Mouse (Mus musculus): ENCODE measurements around the gene Gm5901. TPM values are rescaled to one million over a fixed set of nuclear protein-coding genes. Genes with fewer than 3 reads are reported as not detected.
"Not testable (repeated sequence)": the region's sequence is repeated elsewhere in the genome, so short reads cannot be mapped to it uniquely, and the experiment has no call there.

Gene Gm5901
- polyA plus RNA-seq, 1 experiment from 2014 or later = not detected

DNA sequence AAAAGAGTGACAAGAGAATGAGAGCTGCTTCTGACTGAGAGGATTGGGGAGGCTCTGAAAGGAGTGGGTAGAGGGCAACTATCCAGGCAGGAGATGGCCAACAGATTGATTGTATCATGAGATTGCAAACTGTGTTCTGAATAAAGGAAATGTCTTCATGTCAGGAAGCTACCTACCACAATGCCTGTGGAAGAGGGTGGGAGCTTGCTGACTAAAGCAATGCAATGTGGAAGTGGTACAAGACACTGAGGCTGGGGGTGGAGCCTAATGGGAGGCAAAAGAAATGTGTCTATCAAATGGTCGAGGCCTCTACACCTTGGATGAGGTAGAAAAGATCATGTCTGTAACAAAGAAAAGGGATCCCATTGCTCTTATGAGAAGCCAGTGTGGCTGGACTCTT is 31.5 kb downstream of the Gm5901 start:
- Histone ChIP-seq H3K27ac (replicated peaks) (no peak overlapping the region), H3K9me3 (replicated peaks) (no peaks in the 10 kb centered on the region), H3K36me3 (replicated peaks) (no peaks in the 10 kb centered on the region), H3K4me3 (replicated peaks) (no peak overlapping the region), H3K27me3 (peaks cover 5% of the 10 kb centered on the region; the same call in 1 of the 2 replicates), H3K4me1 (replicated peaks) (no peaks in the 10 kb centered on the region), H3K4me2 (no peak overlapping the region), H3K9ac (no peak overlapping the region)
- ATAC-seq (ENCODE audit: insufficient read depth) = no peak
- WGBS (ENCODE audit: insufficient replicate concordance) = 32% methylated on average over 1 of the region's 1 CpGs

DNA sequence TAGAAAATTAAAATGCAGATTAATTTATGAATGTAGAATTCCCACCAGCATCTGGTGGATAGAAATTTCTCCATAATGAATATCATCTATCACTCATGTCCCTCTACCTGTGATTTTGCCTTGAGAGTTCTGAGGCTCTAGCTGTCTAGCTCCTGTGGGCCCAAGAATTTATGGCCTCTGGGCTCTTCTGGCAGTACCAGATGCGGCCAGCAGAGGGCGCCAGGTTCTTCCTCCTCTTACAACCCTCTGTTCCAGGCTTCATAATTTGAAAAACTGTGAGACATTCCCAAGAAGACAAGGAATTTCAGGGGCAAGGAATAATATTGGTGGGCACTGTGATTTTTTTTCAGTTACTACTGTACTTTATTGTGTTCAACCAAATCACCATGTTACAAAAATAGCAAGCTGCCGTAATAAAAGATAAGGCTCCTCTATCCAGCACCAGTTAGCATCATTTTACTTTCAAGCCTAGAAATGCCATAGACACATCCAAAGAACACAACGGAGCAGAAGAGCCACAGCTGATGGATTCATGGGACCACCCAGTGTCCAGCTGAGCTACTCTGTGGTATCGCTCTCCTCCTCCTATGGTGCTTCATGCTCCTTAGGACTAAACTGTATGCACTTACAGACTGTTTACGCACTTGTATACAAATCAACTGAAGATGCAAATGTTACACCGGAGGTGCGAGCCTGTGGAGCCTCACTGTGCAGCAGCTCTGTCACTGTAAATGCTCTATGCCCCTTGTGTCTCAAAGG is 37.2 kb downstream of the Gm5901 start:
- H3K9ac ChIP-seq; H3K27me3 ChIP-seq; H3K4me3 ChIP-seq (replicated peaks); H3K36me3 ChIP-seq (replicated peaks); H3K4me1 ChIP-seq (replicated peaks); H3K9me3 ChIP-seq (replicated peaks); ATAC-seq (ENCODE audit: insufficient read depth); H3K4me2 ChIP-seq; H3K27ac ChIP-seq (replicated peaks): not testable (repeated sequence)
- 46% methylated on average over 8 of the region's 8 CpGs for WGBS (ENCODE audit: insufficient replicate concordance)

DNA sequence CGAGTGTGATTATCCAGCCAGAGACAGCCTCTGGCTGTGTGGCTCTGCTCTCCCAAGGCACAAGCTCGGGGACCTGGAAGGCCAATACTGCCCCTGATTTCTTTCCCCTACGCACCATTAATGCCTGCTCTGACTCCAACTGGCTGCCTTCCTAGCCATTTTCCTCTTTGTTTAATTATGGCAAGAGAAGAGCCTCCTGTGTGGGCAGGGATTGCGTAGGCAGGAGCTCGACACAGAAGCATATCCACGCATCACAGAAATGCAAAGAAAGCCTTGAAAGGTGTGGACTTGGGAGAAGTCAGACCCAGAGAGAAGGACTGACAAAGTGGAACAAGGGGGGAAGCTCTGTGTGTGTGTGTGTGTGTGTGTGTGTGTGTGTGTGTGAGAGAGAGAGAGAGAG is 39.5 kb downstream of the Gm5901 start:
- ATAC-seq (ENCODE audit: insufficient read depth) = no peak
- Histone ChIP-seq H3K36me3 (replicated peaks) (no peaks in the 10 kb centered on the region), H3K27ac (replicated peaks) (no peak overlapping the region), H3K4me3 (replicated peaks) (no peak overlapping the region), H3K9ac (no peak overlapping the region), H3K27me3 (no peaks in the 10 kb centered on the region), H3K9me3 (replicated peaks) (no peaks in the 10 kb centered on the region), H3K4me1 (replicated peaks) (no peaks in the 10 kb centered on the region), H3K4me2 (no peak overlapping the region)
- WGBS (ENCODE audit: insufficient replicate concordance) = 40% methylated on average over 6 of the region's 6 CpGs

DNA sequence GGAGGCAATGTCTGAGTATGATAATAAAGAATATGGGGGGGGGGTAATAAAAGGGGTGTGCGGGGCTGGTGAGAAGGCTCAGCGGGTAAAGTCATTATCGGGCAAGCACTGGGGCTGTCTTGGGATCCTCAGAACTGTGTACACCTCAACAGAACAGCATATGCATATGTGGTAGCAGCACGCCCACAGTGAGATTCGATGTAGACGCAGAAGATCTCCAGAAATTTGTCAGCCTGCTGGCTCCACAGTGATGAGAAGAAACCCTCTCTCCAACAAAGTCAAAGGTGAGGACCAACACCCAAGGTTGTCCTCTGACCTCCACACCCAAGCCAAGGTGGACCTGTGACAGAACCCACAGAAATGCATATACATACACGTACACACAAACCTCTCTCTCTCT is 41.7 kb downstream of the Gm5901 start:
- Histone ChIP-seq H3K9ac (no peak overlapping the region), H3K4me3 (replicated peaks) (no peak overlapping the region), H3K9me3 (replicated peaks) (no peaks in the 10 kb centered on the region), H3K36me3 (replicated peaks) (no peaks in the 10 kb centered on the region), H3K4me2 (no peak overlapping the region), H3K27me3 (no peaks in the 10 kb centered on the region), H3K27ac (replicated peaks) (no peak overlapping the region), H3K4me1 (replicated peaks) (no peaks in the 10 kb centered on the region)
- 74% methylated on average over 7 of the region's 7 CpGs for WGBS (ENCODE audit: insufficient replicate concordance)
- ATAC-seq (ENCODE audit: insufficient read depth) = no peak

DNA sequence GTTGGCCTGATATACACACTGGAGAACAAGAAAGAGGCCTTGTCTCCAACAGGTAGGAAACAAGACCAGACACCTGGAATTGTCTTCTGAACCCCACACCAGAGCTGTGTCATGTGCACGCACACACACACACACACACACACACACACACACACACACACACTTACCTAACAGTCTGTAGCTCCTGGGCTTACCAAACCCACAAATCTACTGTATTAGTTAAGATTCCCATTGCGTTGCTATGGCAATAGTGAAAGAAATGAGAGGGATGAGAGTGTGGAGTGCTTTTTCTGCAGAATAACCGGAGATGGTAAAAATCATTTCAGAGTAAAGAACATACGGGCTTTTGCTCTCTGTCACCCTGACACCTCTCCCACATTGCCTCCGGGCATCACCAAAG is 43.3 kb downstream of the Gm5901 start:
- no peak overlapping the region for H3K9ac ChIP-seq
- no peak overlapping the region for H3K4me2 ChIP-seq
- H3K4me3 ChIP-seq (replicated peaks) = no peak overlapping the region
- no peak for ATAC-seq (ENCODE audit: insufficient read depth)
- no peaks in the 10 kb centered on the region for H3K27me3 ChIP-seq
- H3K27ac ChIP-seq (replicated peaks) = no peak overlapping the region
- no peaks in the 10 kb centered on the region for H3K4me1 ChIP-seq (replicated peaks)
- WGBS (ENCODE audit: insufficient replicate concordance) = 66% methylated on average over 5 of the region's 5 CpGs
- no peaks in the 10 kb centered on the region for H3K36me3 ChIP-seq (replicated peaks)
- no peaks in the 10 kb centered on the region for H3K9me3 ChIP-seq (replicated peaks)

DNA sequence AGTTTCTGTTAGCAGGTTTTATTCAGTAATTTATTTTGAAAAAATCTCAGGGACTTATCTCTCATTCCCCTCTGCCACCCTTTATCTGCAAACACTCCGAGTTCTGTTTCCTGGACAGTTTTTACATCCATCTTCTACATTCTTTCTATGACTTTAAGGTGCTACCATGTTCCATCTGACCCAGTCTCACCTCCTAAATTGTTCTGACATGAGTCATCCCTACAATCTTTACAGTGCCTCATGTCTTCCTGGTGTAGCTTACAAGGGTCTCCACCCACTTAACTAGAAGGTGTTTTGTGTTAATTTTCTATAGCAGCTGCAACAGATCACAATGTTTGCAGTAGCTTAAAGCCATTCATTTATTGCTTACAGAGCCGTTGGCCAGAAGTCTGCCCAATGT is 46.1 kb downstream of the Gm5901 start:
- H3K9me3 ChIP-seq (replicated peaks) = no peaks in the 10 kb centered on the region
- no peak overlapping the region for H3K4me3 ChIP-seq (replicated peaks)
- no peak overlapping the region for H3K27ac ChIP-seq (replicated peaks)
- H3K9ac ChIP-seq = no peak overlapping the region
- WGBS (ENCODE audit: insufficient replicate concordance) = 24% methylated on average over 2 of the region's 2 CpGs
- no peak for ATAC-seq (ENCODE audit: insufficient read depth)
- peaks cover 28% of the 10 kb centered on the region for H3K27me3 ChIP-seq
- no peaks in the 10 kb centered on the region for H3K36me3 ChIP-seq (replicated peaks)
- no peak overlapping the region for H3K4me2 ChIP-seq
- H3K4me1 ChIP-seq (replicated peaks) = no peaks in the 10 kb centered on the region

DNA sequence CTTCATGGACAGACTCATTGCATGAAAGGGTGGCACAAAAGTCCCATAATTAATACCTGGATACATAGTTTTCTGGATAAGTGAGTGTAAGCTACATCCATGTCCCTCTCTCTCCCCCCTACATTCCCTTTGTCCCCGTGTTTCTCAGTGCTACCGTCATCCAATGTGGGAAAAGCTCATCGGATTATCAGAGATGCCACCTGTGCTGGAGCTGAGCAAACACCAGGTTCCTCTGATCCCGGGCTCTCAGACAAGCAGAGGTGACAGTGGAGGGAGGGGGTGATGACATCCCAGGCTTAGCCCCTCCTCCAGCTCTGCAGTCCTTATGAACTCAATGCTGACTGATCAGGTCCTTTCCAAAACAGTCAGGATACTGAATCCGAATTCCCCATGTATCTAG is 49.5 kb downstream of the Gm5901 start:
- ATAC-seq (ENCODE audit: insufficient read depth) = no peak
- Histone ChIP-seq H3K36me3 (replicated peaks) (no peaks in the 10 kb centered on the region), H3K9ac (no peak overlapping the region), H3K4me3 (replicated peaks) (no peak overlapping the region), H3K9me3 (replicated peaks) (no peaks in the 10 kb centered on the region), H3K27ac (replicated peaks) (no peak overlapping the region), H3K4me1 (replicated peaks) (no peaks in the 10 kb centered on the region), H3K4me2 (no peak overlapping the region), H3K27me3 (peaks cover 42% of the 10 kb centered on the region)
- 10% methylated on average over 5 of the region's 5 CpGs for WGBS (ENCODE audit: insufficient replicate concordance)

DNA sequence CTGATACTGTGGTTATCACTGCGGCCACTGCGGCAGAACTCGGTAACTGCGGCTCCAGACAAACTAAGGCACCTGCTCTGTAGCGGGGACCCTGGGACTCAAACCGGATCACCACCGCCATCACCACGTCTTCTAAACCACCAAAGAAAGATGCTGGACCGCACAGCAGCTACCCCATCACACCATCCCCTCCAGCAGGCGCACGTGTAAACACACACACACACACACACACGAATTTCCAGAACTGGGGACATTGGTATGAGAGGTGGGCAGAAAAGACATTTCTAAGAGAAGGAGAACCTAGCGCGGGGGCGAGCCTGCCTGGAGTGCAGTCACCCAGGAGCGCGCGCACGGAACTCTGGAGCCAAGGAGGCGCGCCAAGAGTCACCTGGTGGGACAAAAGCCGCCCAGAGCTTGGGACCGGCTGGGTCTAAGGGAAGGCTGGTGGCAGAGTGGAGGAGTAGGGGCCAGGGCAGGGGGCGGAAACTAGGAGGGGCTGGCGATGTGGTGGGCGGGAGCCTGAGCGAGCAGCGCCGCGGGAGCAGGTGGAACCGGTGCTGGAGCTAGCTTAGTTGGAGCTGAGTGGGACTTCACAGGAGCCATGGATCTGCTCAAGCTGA is 50.7 kb downstream of the Gm5901 start, which contains the start of gene Cckbr:
Cckbr (plus strand) TSS at position 308 of the 620 bp plus-strand sequence.
- H3K36me3 ChIP-seq (replicated peaks) = no peaks in the 10 kb centered on the region
- no peaks in the 10 kb centered on the region for H3K9me3 ChIP-seq (replicated peaks)
- H3K4me3 ChIP-seq (replicated peaks) = no peak within 1 kb of the TSS
- H3K4me1 ChIP-seq (replicated peaks) = no peaks in the 10 kb centered on the region
- 4% methylated on average over 31 of the region's 31 CpGs for WGBS (ENCODE audit: insufficient replicate concordance)
- H3K27ac ChIP-seq (replicated peaks) = no peak within 1 kb of the TSS
- ATAC-seq (ENCODE audit: insufficient read depth) = no peak
- H3K9ac ChIP-seq = no peak within 1 kb of the TSS
- H3K27me3 ChIP-seq = peaks cover 42% of the 10 kb centered on the region
- H3K4me2 ChIP-seq = no peak within 1 kb of the TSS

DNA sequence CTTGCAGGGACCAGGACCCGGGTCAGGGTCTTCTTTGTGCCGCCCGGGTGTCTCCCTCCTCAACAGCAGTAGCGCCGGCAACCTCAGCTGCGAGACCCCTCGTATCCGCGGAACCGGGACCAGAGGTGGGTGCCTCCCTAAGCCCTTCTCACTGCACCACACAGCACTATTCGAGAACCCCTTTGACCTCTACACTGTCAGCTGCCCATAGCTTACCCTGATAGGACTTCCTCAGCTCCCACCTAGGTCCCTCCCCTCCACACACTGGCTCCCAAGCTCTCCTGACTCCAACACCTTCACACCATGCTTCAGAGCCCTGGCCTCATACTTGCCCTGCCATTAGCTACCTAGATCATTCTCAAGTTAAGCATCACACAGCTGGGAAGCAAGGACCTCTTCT is 51.2 kb downstream of the Gm5901 start:
- H3K27ac ChIP-seq (replicated peaks) = no peak overlapping the region
- H3K27me3 ChIP-seq = peaks cover 42% of the 10 kb centered on the region
- no peak overlapping the region for H3K4me2 ChIP-seq
- H3K9me3 ChIP-seq (replicated peaks) = no peaks in the 10 kb centered on the region
- ATAC-seq (ENCODE audit: insufficient read depth) = no peak
- H3K4me1 ChIP-seq (replicated peaks) = no peaks in the 10 kb centered on the region
- no peak overlapping the region for H3K4me3 ChIP-seq (replicated peaks)
- H3K9ac ChIP-seq = no peak overlapping the region
- H3K36me3 ChIP-seq (replicated peaks) = no peaks in the 10 kb centered on the region
- WGBS (ENCODE audit: insufficient replicate concordance) = 4% methylated on average over 11 of the region's 11 CpGs

Other genes with a start within 250 kb of the Gm5901 start
- not detected in 2 replicates for gene Olfr683, start 228.0 kb upstream of the Gm5901 start, polyA plus RNA-seq (2015; fragmentation: Nextera tagmentation; extraction: Ambion mirVana)
- gene Olfr684, start 211.4 kb upstream of the Gm5901 start, polyA plus RNA-seq (2015; fragmentation: Nextera tagmentation; extraction: Ambion mirVana) = not detected in 2 replicates
- gene Olfr685, start 189.0 kb upstream of the Gm5901 start, polyA plus RNA-seq (2015; fragmentation: Nextera tagmentation; extraction: Ambion mirVana) = not detected in 2 replicates
- not detected in 2 replicates for gene Olfr686, start 167.6 kb upstream of the Gm5901 start, polyA plus RNA-seq (2015; fragmentation: Nextera tagmentation; extraction: Ambion mirVana)
- not detected in 2 replicates for gene Olfr688, start 86.9 kb upstream of the Gm5901 start, polyA plus RNA-seq (2015; fragmentation: Nextera tagmentation; extraction: Ambion mirVana)
- gene Olfr689, start 63.9 kb upstream of the Gm5901 start, polyA plus RNA-seq (2015; fragmentation: Nextera tagmentation; extraction: Ambion mirVana) = not detected in 2 replicates
- gene Olfr690, start 40.9 kb upstream of the Gm5901 start, polyA plus RNA-seq (2015; fragmentation: Nextera tagmentation; extraction: Ambion mirVana) = not detected in 2 replicates
- not detected in 2 replicates for gene Olfr691, start 32.8 kb upstream of the Gm5901 start, polyA plus RNA-seq (2015; fragmentation: Nextera tagmentation; extraction: Ambion mirVana)
- not detected in 2 replicates for gene Olfr692, start 6.8 kb upstream of the Gm5901 start, polyA plus RNA-seq (2015; fragmentation: Nextera tagmentation; extraction: Ambion mirVana)
- gene Fam160a2, start 25.0 kb downstream of the Gm5901 start, polyA plus RNA-seq (2015; fragmentation: Nextera tagmentation; extraction: Ambion mirVana) = 12.6 and 17.6 TPM in 2 replicates
- gene Cnga4, start 29.5 kb downstream of the Gm5901 start, polyA plus RNA-seq (2015; fragmentation: Nextera tagmentation; extraction: Ambion mirVana) = not detected in 2 replicates
- gene Cckbr, start 50.7 kb downstream of the Gm5901 start, polyA plus RNA-seq (2015; fragmentation: Nextera tagmentation; extraction: Ambion mirVana) = not detected in 2 replicates
- 5.5 and 5.7 TPM in 2 replicates for gene Cavin3, start 107.3 kb downstream of the Gm5901 start, polyA plus RNA-seq (2015; fragmentation: Nextera tagmentation; extraction: Ambion mirVana)
- 21.9 and 22.0 TPM in 2 replicates for gene Smpd1, start 179.3 kb downstream of the Gm5901 start, polyA plus RNA-seq (2015; fragmentation: Nextera tagmentation; extraction: Ambion mirVana)
- gene Apbb1, start 206.6 kb downstream of the Gm5901 start, polyA plus RNA-seq (2015; fragmentation: Nextera tagmentation; extraction: Ambion mirVana) = 2.3 and 2.4 TPM in 2 replicates
- gene Hpx, start 225.1 kb downstream of the Gm5901 start, polyA plus RNA-seq (2015; fragmentation: Nextera tagmentation; extraction: Ambion mirVana) = 343 and 400 TPM in 2 replicates